Mouse (Mus musculus) thymus, adult 2 months (tissue): ENCODE data around the gene Sec31a. TPM values are rescaled to one million over a fixed set of nuclear protein-coding genes. Genes with fewer than 3 reads are reported as not detected.

ENCODE experiments used
- DNase-seq: peaks from one replicate; pipeline ENCODE4 v3.0.0; 2021
- H3K27ac ChIP-seq: fragments of 200-500 bp; 2 replicates; pipeline ENCODE4 v1.5.1; 2012; ENCODE audit warnings: low read length, control low read depth; ENCODE audit not compliant: control insufficient read depth, insufficient read depth
- H3K27me3 ChIP-seq: fragments of 200-500 bp; 2 replicates; pipeline ENCODE4 v1.6.1; 2012; ENCODE audit warnings: mild to moderate bottlenecking, low read length, moderate library complexity, mixed read lengths; ENCODE audit not compliant: control insufficient read depth, insufficient read depth
- H3K36me3 ChIP-seq: fragments of 200-500 bp; 2 replicates; pipeline ENCODE4 v1.6.1; 2012; ENCODE audit warnings: mild to moderate bottlenecking, low read length, moderate library complexity; ENCODE audit not compliant: control insufficient read depth, insufficient read depth
- H3K4me1 ChIP-seq: fragments of 200-500 bp; replicated peaks from 2 replicates; pipeline ENCODE4 v1.6.1; 2012; ENCODE audit warnings: low read length; ENCODE audit not compliant: control insufficient read depth, insufficient read depth
- H3K4me3 ChIP-seq: fragments of 200-500 bp; 2 replicates; pipeline ENCODE4 v1.5.1; 2012; ENCODE audit warnings: mild to moderate bottlenecking, low read length, control low read depth, moderate library complexity; ENCODE audit not compliant: control insufficient read depth, insufficient read depth
- CTCF ChIP-seq: fragments of 200-500 bp; IDR thresholded peaks from 2 replicates; pipeline ENCODE4 v1.5.1; 2012; ENCODE audit warnings: mild to moderate bottlenecking, control low read depth, low read length, moderate library complexity, borderline replicate concordance; ENCODE audit not compliant: control insufficient read depth, poor library complexity, insufficient read depth; ENCODE audit errors: extremely low read depth
- POLR2A ChIP-seq: fragments of 200-500 bp; IDR thresholded peaks from 2 replicates; pipeline ENCODE4 v1.6.1; 2012; ENCODE audit warnings: mild to moderate bottlenecking, low read length, control low read depth, moderate library complexity; ENCODE audit not compliant: control insufficient read depth, poor library complexity, insufficient read depth; ENCODE audit errors: extremely low read depth
- WGBS: fragments of 180-500 bp; shearing (Covaris S2); methylation state at CpG from one replicate; pipeline ENCODE4 v1.1.7; 2018; 5-methylcytosine and 5-hydroxymethylcytosine counted together
- polyA plus RNA-seq: library from polyadenylated mRNA; depleted of rRNA; stranded (reverse); fragments of >200 nt; gene quantifications from 2 replicates; pipeline ENCODE4 v1.2.3, GENCODE M21; 2012

Gene Sec31a
- polyA plus RNA-seq, 1 experiment = 222 TPM

DNA sequence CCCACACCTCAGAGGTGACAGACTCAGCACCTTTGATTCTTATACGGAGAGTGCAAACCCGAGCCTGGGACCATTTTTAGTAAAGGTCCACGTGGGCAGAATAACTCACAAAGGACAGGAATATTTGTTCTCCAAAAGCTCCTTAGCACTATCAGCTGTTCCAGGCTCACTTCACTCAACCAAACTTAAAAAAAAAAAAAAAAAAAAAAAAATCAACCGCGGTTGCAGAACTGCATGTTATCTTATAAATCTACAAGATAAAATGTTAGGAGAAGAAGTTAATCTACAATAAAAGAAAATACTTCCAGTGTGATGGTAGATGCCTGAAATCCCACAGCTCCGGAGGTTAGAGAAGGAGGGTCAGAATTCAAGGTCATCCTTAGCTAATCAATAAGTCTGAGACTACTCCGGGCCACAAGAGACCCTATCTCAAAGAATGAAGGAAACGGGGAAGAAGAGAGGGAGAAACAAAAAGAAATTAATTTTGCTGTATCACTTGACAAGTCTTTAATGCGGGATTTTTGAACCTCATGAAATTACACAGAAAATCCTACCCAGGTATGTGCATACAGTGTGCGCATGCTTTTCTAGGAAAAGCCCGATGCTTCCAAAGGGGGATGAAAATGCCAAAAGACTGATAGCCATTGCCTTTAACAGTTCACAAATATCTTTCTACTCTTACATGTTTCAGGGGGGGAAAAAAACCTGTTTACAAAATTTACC lies 1.4 kb downstream of the Sec31a start:
- no peak overlapping the region for H3K27ac ChIP-seq

DNA sequence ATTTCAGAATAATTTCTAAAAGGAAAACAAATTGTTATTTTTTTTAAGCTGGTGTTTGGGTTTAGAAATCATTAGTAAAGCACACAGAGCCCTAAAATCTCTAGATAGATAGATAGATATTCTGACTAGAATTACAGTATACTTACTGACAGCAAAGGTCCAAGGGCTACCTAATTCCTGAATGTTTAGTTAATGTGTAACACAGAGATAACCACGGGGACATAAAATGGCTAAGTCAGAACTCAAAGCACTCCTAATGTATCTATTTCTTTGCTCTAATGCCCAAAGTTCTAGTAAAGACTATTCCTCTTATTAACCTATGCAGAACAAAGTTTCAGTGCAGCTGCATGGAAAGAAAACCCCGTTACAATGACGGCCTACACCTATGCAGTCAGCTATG lies 3.1 kb downstream of the Sec31a start:
- H3K27ac ChIP-seq = no peak overlapping the region
- WGBS = 90% methylated on average over 3 of the region's 3 CpGs
- TF ChIP-seq POLR2A = no peak
- no peaks in the 10 kb centered on the region for H3K36me3 ChIP-seq
- H3K4me1 ChIP-seq = peaks cover 5% of the 10 kb centered on the region; the same call in 1 of the 2 replicates
- H3K4me3 ChIP-seq = no peak overlapping the region
- DNase-seq = no peak
- H3K27me3 ChIP-seq = no peaks in the 10 kb centered on the region

More for the DNA sequence above, 1.4 kb downstream of the Sec31a start:
- Histone ChIP-seq H3K36me3 (no peaks in the 10 kb centered on the region; the same call in 1 of the 2 replicates), H3K4me3 (no peak overlapping the region), H3K4me1 (peaks cover 5% of the 10 kb centered on the region; the same call in 1 of the 2 replicates), H3K27me3 (no peaks in the 10 kb centered on the region)
- TF ChIP-seq POLR2A = no peak
- TF ChIP-seq CTCF = no peak
- WGBS = 47% methylated on average over 11 of the region's 11 CpGs
- no peak for DNase-seq

DNA sequence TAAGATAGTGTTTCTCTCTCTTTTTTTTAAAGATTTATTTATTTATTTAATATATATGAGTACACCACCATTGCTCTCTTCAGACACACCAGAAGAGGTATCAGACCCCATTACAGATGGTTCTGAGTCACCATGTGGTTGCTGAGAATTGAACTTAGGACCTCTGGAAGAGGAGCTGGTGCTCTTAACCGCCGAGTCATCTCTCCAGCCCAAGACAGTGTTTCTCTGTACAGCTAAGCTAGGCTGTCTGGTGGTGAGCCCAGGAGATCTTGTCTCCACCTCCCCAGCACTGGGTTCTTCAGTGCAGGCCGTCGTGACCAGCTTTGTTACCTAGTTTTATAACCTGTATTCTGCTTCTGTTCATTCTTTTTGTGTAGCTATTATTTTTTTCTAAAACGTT lies 5.8 kb downstream of the Sec31a start:
- 89% methylated on average over 5 of the region's 5 CpGs for WGBS

DNA sequence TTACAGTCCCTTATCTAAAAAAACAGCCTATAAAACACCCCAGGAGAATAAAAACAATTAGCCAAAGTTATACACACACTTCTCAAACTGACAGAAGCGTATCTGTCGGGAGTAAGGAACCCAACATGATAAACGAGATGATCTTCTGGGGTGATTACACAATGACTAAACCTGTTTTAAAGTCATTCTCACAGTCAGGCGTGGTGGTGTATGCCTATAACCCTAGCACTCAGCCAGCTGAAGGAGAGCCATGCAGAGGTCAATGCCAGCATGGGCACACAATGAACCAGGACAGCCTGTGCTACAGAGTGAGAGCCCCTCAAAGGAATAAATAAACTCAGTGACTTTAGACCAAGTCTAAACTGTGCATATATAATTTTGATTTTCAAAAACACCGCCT lies 7.5 kb downstream of the Sec31a start:
- no peak for DNase-seq
- Histone ChIP-seq H3K36me3 (peaks cover 21% of the 10 kb centered on the region), H3K27me3 (no peaks in the 10 kb centered on the region), H3K27ac (no peak overlapping the region), H3K4me3 (no peak overlapping the region), H3K4me1 (no peaks in the 10 kb centered on the region)
- no peak for TF ChIP-seq CTCF
- no peak for TF ChIP-seq POLR2A
- 98% methylated on average over 5 of the region's 5 CpGs for WGBS

More for the DNA sequence above, 5.8 kb downstream of the Sec31a start:
- no peaks in the 10 kb centered on the region for H3K27me3 ChIP-seq
- H3K4me3 ChIP-seq = no peak overlapping the region
- no peak overlapping the region for H3K27ac ChIP-seq
- H3K4me1 ChIP-seq = peaks cover 3% of the 10 kb centered on the region; the same call in 1 of the 2 replicates
- H3K36me3 ChIP-seq = peaks cover 8% of the 10 kb centered on the region; the same call in 1 of the 2 replicates
- TF ChIP-seq CTCF = no peak
- no peak for TF ChIP-seq POLR2A
- DNase-seq = no peak

DNA sequence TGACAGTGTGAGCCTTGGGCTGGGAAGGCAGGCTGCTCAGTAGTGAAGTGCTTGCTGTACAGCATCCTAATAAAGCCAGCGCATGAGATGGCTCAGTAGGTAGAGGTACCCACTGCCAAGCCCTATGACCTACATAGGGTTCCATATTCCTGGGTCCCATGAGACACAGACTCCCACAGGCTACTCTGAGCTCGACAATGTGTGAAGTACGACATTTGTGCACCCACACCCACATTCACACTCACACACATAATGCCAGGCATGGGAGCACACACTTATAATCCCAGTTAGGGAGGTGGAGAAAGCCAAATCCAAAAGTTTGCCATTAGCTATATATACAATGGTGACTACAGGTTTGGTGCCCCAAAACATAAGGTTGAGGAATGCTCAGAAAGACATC lies 19.3 kb downstream of the Sec31a start:
- 98% methylated on average over 3 of the region's 3 CpGs for WGBS
- no peak overlapping the region for H3K27ac ChIP-seq
- peaks cover 48% of the 10 kb centered on the region for H3K36me3 ChIP-seq

DNA sequence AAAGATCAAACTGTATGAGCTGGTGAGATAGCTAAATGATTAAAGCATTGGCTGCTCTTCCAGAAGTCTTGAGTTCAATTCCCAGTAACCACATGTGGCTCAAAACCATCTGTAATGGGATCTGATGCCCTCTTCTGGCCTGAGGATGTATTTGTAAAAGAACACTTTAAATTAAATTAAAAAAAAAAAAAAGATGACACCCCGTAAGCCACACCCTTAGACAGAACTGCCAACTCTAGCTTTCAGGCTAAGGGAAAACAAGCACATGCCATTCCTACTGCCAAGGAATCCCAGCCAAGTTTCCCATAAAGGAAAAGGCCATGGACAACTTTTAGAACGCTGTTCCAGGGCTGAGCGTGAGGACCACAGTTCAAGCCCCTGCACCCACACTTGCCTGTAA lies 22.4 kb downstream of the Sec31a start:
- DNase-seq = no peak
- Histone ChIP-seq H3K27ac (no peak overlapping the region), H3K36me3 (peaks cover 60% of the 10 kb centered on the region), H3K4me3 (no peak overlapping the region), H3K27me3 (no peaks in the 10 kb centered on the region), H3K4me1 (no peaks in the 10 kb centered on the region)
- TF ChIP-seq CTCF = no peak
- no peak for TF ChIP-seq POLR2A
- WGBS = 87% methylated on average over 3 of the region's 3 CpGs

More for the DNA sequence above, 19.3 kb downstream of the Sec31a start:
- no peak overlapping the region for H3K4me3 ChIP-seq
- no peaks in the 10 kb centered on the region for H3K4me1 ChIP-seq
- H3K27me3 ChIP-seq = no peaks in the 10 kb centered on the region
- no peak for DNase-seq
- TF ChIP-seq CTCF (no peak), POLR2A (no peak)
